Mouse (Mus musculus) right cerebral cortex, postnatal 14 days (tissue): ENCODE measurements around the gene 1700024G13Rik.

Source experiments
- DNase-seq: peaks from one replicate; pipeline ENCODE4 v3.0.0; 2022

Gene 1700024G13Rik

DNA sequence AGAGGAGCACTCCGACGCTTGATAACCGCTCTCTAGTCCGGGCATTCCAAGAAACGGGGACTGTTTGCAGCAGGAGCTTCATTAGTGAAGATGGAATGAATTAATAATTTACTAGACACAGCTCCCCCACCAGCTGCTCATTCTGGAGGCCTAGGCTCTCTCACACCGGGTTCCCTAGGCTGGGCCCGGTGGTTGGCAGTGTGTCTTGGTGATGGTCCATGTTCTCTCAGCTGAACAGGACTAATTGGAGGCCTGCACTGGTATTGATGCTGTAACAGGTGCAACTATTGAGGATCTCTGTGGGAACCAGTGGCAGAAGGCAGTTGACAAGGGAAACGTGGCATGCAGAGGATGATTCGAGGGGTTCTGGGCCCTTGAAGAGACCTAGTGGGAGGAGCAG is 60.8 kb downstream of the 1700024G13Rik start:
- no peak for DNase-seq
